Mouse (Mus musculus) MEL (cell line): Measurements from ENCODE around the gene Thbs2. TPM values are rescaled to one million over a fixed set of nuclear protein-coding genes. Genes with fewer than 3 reads are reported as not detected.

Experiments used
- DNase-seq: peaks from one replicate; pipeline ENCODE4 v3.0.0; 2011; ENCODE audit warnings: low read depth, low spot score
- H3K27ac ChIP-seq: 2 replicates; pipeline ENCODE4 v1.5.1; 2012; ENCODE audit warnings: low read depth, mild to moderate bottlenecking, control low read depth, low read length, moderate library complexity; ENCODE audit not compliant: control insufficient read depth
- H3K27me3 ChIP-seq, 2 experiments: fragments of 150-350 bp in 1 of 2; sonication (generic) in 1 of 2; 2 replicates each; pipeline ENCODE4 v1.6.1; 2012; ENCODE audit warnings: low read length in 2 of 2, mild to moderate bottlenecking in 2 of 2, improper control_type of control experiment in 1 of 2, moderate library complexity in 1 of 2; ENCODE audit not compliant: insufficient read depth in 2 of 2, control insufficient read depth in 1 of 2
- H3K36me3 ChIP-seq, 2 experiments: 2 replicates each; pipeline ENCODE4 v1.6.1; 2012 to 2014; ENCODE audit warnings: low read length in 2 of 2, improper control_type of control experiment in 1 of 2, inconsistent platforms in 1 of 2, mild to moderate bottlenecking in 1 of 2; ENCODE audit not compliant: insufficient read depth in 2 of 2, control insufficient read depth in 1 of 2
- H3K4me1 ChIP-seq, 2 experiments: fragments of 150-350 bp in 1 of 2; sonication (generic) in 1 of 2; 2 replicates each; pipeline ENCODE4 v1.6.1; 2012; ENCODE audit warnings: low read length in 2 of 2, improper control_type of control experiment in 1 of 2, mild to moderate bottlenecking in 1 of 2; ENCODE audit not compliant: insufficient read depth in 2 of 2, control insufficient read depth in 1 of 2
- H3K4me3 ChIP-seq, 2 experiments: fragments of 150-350 bp in 1 of 2; sonication (generic) in 1 of 2; 2 replicates each; pipeline ENCODE4 v1.5.1; 2012; ENCODE audit warnings: low read depth in 2 of 2, low read length in 2 of 2, mild to moderate bottlenecking in 2 of 2, moderate library complexity in 2 of 2, control low read depth in 1 of 2, improper control_type of control experiment in 1 of 2; ENCODE audit not compliant: control insufficient read depth in 1 of 2, insufficient read depth in 1 of 2
- H3K79me2 ChIP-seq: 2 replicates; pipeline ENCODE4 v1.6.1; 2012; ENCODE audit warnings: mild to moderate bottlenecking, low read length, moderate library complexity; ENCODE audit not compliant: control insufficient read depth, poor library complexity, insufficient read depth
- H3K9ac ChIP-seq: 2 replicates; pipeline ENCODE4 v1.6.1; 2012; ENCODE audit warnings: low read depth, mild to moderate bottlenecking, control low read depth, low read length, moderate library complexity; ENCODE audit not compliant: control insufficient read depth, poor library complexity, severe bottlenecking
- H3K9me3 ChIP-seq: fragments of 150-350 bp; sonication (generic); replicated peaks from 2 replicates; pipeline ENCODE4 v1.6.1; 2012; ENCODE audit warnings: mild to moderate bottlenecking, low read length, improper control_type of control experiment, moderate library complexity; ENCODE audit not compliant: insufficient read depth
- CHD1 ChIP-seq: IDR thresholded peaks from 2 replicates; pipeline ENCODE4 v1.6.1; 2012; ENCODE audit warnings: low read depth, mild to moderate bottlenecking, inconsistent platforms, low read length, improper control_type of control experiment
- CHD2 ChIP-seq: IDR thresholded peaks from 2 replicates; pipeline ENCODE4 v1.6.1; 2011; ENCODE audit warnings: low read length, improper control_type of control experiment
- CTCF ChIP-seq, 3 experiments: IDR thresholded peaks in 2 of 3; conservative IDR thresholded peaks in 1 of 3; 2 replicates each; pipeline ENCODE4 v1.5.1; 2011 to 2012; ENCODE audit warnings: low read length in 3 of 3, low read depth in 2 of 3, mild to moderate bottlenecking in 2 of 3, improper control_type of control experiment in 1 of 3, inconsistent platforms in 1 of 3, mixed read lengths in 1 of 3, moderate library complexity in 1 of 3; ENCODE audit not compliant: control insufficient read depth in 1 of 3, insufficient read depth in 1 of 3, poor library complexity in 1 of 3, severe bottlenecking in 1 of 3
- ELF1 ChIP-seq: IDR thresholded peaks from 2 replicates; pipeline ENCODE4 v1.6.1; 2014; ENCODE audit warnings: low read depth, mild to moderate bottlenecking, inconsistent platforms, low read length, improper control_type of control experiment, moderate library complexity
- GABPA ChIP-seq: IDR thresholded peaks from 2 replicates; pipeline ENCODE4 v1.6.1; 2012; ENCODE audit warnings: low read depth, mild to moderate bottlenecking, inconsistent platforms, low read length, improper control_type of control experiment, moderate library complexity
- GATA1 ChIP-seq: IDR thresholded peaks from 2 replicates; pipeline ENCODE4 v1.6.1; 2011; ENCODE audit warnings: low read depth, low read length, improper control_type of control experiment
- MAFK ChIP-seq: IDR thresholded peaks from 2 replicates; pipeline ENCODE4 v1.6.1; 2011; ENCODE audit warnings: low read depth, mild to moderate bottlenecking, low read length, improper control_type of control experiment, borderline replicate concordance
- MAX ChIP-seq: IDR thresholded peaks from 2 replicates; pipeline ENCODE4 v1.6.1; 2011; ENCODE audit warnings: low read length, improper control_type of control experiment
- MEF2A ChIP-seq: IDR thresholded peaks from 2 replicates; pipeline ENCODE4 v1.6.1; 2014; ENCODE audit warnings: low read depth, mild to moderate bottlenecking, inconsistent platforms, low read length, improper control_type of control experiment; ENCODE audit not compliant: poor library complexity, insufficient replicate concordance, severe bottlenecking; ENCODE audit errors: extremely low read depth
- MYB ChIP-seq: IDR thresholded peaks from 2 replicates; pipeline ENCODE4 v1.6.1; 2011; ENCODE audit warnings: mild to moderate bottlenecking, low read depth, low read length, improper control_type of control experiment
- NRF1 ChIP-seq: IDR thresholded peaks from 2 replicates; pipeline ENCODE4 v1.6.1; 2014; ENCODE audit warnings: low read depth, mild to moderate bottlenecking, inconsistent platforms, low read length, improper control_type of control experiment, moderate library complexity; ENCODE audit not compliant: poor library complexity, insufficient read depth, severe bottlenecking
- POLR2AphosphoS2 ChIP-seq: IDR thresholded peaks from 2 replicates; pipeline ENCODE4 v1.6.1; 2011; ENCODE audit warnings: low read length, improper control_type of control experiment
- POLR2AphosphoS5 ChIP-seq: IDR thresholded peaks from 2 replicates; pipeline ENCODE4 v1.6.1; 2012; ENCODE audit warnings: low read depth, borderline replicate concordance, mild to moderate bottlenecking, inconsistent platforms, low read length, moderate library complexity, mixed read lengths
- SIN3A ChIP-seq: IDR thresholded peaks from 2 replicates; pipeline ENCODE4 v1.6.1; 2012; ENCODE audit warnings: low read length, improper control_type of control experiment, inconsistent platforms
- SMC3 ChIP-seq: IDR thresholded peaks from 2 replicates; pipeline ENCODE4 v1.6.1; 2011; ENCODE audit warnings: low read depth, low read length, improper control_type of control experiment
- TBP ChIP-seq: IDR thresholded peaks from 2 replicates; pipeline ENCODE4 v1.8.0; 2011; ENCODE audit warnings: low read depth, low read length, improper control_type of control experiment
- TCF12 ChIP-seq: IDR thresholded peaks from 2 replicates; pipeline ENCODE4 v1.6.1; 2014; ENCODE audit warnings: low read depth, mild to moderate bottlenecking, inconsistent platforms, low read length, improper control_type of control experiment, moderate library complexity
- UBTF ChIP-seq: IDR thresholded peaks from 2 replicates; pipeline ENCODE4 v1.6.1; 2012; ENCODE audit warnings: low read depth, mild to moderate bottlenecking, inconsistent platforms, low read length, improper control_type of control experiment, moderate library complexity, borderline replicate concordance; ENCODE audit not compliant: insufficient read depth
- USF2 ChIP-seq, 2 experiments: IDR thresholded peaks; 2 replicates each; pipeline ENCODE4 v1.6.1; 2011 to 2012; ENCODE audit warnings: improper control_type of control experiment in 2 of 2, low read length in 2 of 2, borderline replicate concordance in 1 of 2, inconsistent platforms in 1 of 2, low read depth in 1 of 2, mild to moderate bottlenecking in 1 of 2; ENCODE audit not compliant: insufficient read depth in 1 of 2
- polyA plus RNA-seq, 2 experiments: library from polyadenylated mRNA; stranded (reverse) in 1 of 2; unstranded in 1 of 2; fragments of >175 nt in 1 of 2; fragments of >200 nt in 1 of 2; gene quantifications; 2 replicates each; pipeline versions ENCODE4 v1.2.1 to v1.2.4; 2012; ENCODE audit warnings: low replicate concordance in 2 of 2, low read depth in 1 of 2; ENCODE audit not compliant: insufficient read length in 2 of 2, insufficient read depth in 1 of 2, missing spikeins in 1 of 2
- total RNA-seq: library from RNA; depleted of rRNA; stranded (reverse); fragments of 300-350 nt; gene quantifications from 2 replicates; pipeline ENCODE4 v1.2.3, GENCODE M21; 2012

Gene Thbs2
- total and polyA plus RNA-seq, 3 experiments: not detected

DNA sequence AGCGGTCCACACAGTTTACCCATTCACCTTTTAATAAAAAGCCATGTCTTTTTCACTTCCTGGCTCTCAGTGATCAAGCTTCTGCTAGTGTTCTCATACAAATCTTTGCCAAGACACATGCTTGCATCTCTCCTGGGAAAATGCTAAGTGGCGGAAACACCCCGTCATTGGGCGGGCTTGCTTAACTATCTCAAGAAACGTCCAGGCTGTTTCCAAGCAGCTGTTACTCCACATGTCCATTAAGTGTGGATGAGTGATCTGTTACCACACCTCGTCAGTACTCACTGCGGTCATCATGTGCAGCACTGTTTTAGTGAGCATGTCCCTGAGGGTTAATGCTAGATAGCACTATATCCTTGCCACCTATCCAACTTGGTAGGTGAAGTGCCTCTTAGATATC, 26.2 kb upstream of the Thbs2 start:
- Histone ChIP-seq H3K9ac (no peak overlapping the region), H3K9me3 (no peaks in the 10 kb centered on the region), H3K4me1 (no peaks in the 10 kb centered on the region), H3K79me2 (no peaks in the 10 kb centered on the region), H3K27ac (no peak overlapping the region), H3K36me3 (no peaks in the 10 kb centered on the region), H3K27me3 (no peaks in the 10 kb centered on the region), H3K4me3 (no peak overlapping the region)
- no peak for DNase-seq
- TF ChIP-seq MYB: no peak
- TF ChIP-seq TCF12: no peak
- TF ChIP-seq CHD2: no peak
- no peak for TF ChIP-seq CTCF (IDR thresholded peaks at IDR 0.05 in 2 of 3, conservative IDR thresholded peaks at IDR 0.05 in 1 of 3; ENCODE audit: control insufficient read depth in 1 of 3, insufficient read depth in 1 of 3, low read depth in 2 of 3, low read length in 3 of 3, poor library complexity in 1 of 3, severe bottlenecking in 1 of 3)
- TF ChIP-seq USF2 (IDR thresholded peaks at IDR 0.05; ENCODE audit: borderline replicate concordance in 1 of 2, insufficient read depth in 1 of 2, low read depth in 1 of 2, low read length in 2 of 2): no peak
- TF ChIP-seq SMC3: no peak
- TF ChIP-seq SIN3A: no peak
- TF ChIP-seq POLR2AphosphoS2: no peak
- no peak for TF ChIP-seq TBP
- TF ChIP-seq CHD1: no peak
- TF ChIP-seq MEF2A: no peak
- no peak for TF ChIP-seq MAFK
- TF ChIP-seq GABPA: no peak
- TF ChIP-seq GATA1: no peak
- no peak for TF ChIP-seq POLR2AphosphoS5
- no peak for TF ChIP-seq MAX

DNA sequence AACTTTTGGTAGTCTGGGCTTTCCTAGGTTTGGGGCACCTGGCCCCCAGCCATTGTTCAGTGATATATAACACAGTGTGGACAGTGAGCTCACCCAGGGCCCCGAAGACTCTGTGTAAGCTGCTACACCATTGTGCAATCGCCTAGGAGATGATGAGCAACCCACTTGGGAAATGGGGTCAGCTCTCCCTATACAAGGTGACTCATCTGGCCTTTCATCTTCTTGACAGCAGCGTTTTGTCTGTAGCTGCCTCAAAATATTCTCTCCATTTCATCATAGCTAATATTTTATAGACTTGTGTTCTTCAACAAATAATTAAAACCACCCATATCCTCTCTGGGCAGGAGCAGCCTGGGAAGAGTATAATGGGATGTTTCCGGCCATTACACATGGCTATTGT, 24.8 kb upstream of the Thbs2 start:
- Histone ChIP-seq H3K9me3 (no peaks in the 10 kb centered on the region), H3K27ac (no peak overlapping the region), H3K36me3 (no peaks in the 10 kb centered on the region), H3K4me3 (no peak overlapping the region), H3K27me3 (no peaks in the 10 kb centered on the region), H3K79me2 (no peaks in the 10 kb centered on the region), H3K4me1 (no peaks in the 10 kb centered on the region), H3K9ac (no peak overlapping the region)
- DNase-seq: no peak
- no peak for TF ChIP-seq UBTF
- no peak for TF ChIP-seq NRF1
- TF ChIP-seq ELF1: no peak
